Mouse (Mus musculus) E14TG2a.4 (cell line): ENCODE measurements around the gene Unc5b.

Experiments
- CTCF ChIP-seq: conservative IDR thresholded peaks from 2 replicates; pipeline ENCODE4 v1.5.1; 2014; ENCODE audit warnings: low read length
- POU5F1 ChIP-seq: IDR thresholded peaks from 2 replicates; pipeline ENCODE4 v1.6.1; 2014; ENCODE audit warnings: low read length, borderline replicate concordance

DNA sequence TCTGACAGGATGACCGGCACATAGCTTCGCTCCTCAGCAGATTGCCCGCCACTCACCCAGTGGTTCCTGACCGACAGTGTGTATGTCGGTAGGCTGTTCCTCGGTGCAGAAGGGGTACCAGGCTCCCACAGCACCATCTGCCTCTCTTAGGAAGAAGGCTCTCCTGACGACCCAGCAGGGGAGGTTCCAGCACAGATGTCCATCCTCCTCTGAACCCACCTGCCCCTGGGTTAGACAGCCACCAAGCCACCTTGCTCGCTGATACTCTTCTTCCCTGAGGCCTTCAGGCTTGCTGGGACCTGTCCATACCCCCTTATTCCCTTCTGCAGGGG, 25.2 kb downstream of the Unc5b start:
- TF ChIP-seq CTCF, result no peak
- no peak for TF ChIP-seq POU5F1
